Mouse (Mus musculus): ENCODE measurements around the gene Cyp2d22.
"Not testable (repeated sequence)": the region's sequence is repeated elsewhere in the genome, so short reads cannot be mapped to it uniquely, and the experiment has no call there.

Cyp2d22 gene

DNA sequence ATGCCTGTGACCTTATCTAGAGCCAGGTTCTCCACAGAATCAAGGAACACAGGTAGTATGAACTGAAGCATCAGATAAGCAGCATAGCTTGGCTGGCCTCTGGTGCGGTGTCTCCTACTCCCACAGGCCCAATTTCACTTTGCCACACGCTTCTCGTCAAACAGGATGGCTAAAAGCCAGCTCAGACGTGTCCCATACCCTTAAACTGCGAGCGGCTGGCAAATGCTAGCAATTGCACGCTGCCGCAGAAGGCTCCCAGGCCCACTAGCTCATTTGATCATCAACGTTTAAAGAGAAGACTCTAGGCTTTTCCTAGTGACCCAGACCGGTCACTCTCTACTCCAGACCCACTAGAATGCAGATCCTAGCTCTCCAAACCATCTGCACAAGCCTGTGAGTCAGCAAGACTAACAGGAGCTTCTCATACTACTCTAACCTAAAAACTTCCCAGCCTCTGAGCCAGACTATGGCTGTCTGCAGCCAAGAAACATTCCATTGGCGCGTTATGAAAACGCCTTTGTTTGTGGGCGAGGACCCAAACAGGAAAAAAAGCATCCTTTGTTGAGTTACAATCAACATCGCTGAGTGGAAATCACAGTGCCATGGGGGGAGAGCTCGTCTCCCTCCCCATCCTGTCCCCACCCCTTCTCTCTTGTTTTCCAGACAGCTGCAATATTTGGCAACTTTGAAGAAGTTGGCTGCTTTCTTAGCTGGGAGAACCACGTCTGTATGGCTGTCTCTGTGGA, 3.5 kb downstream of the Cyp2d22 start:
- in situ Hi-C loops (cut with MboI) = no loop called here

- in situ Hi-C loops (cut with MboI) = no loop called here
These were observed 4.2 kb downstream of the Cyp2d22 start for GRCm38 (mm10) chr15:82375855-82376254.

- in situ Hi-C loops (cut with MboI) = no loop called here
These were observed 5.6 kb downstream of the Cyp2d22 start for GRCm38 (mm10) chr15:82374437-82374836.

DNA sequence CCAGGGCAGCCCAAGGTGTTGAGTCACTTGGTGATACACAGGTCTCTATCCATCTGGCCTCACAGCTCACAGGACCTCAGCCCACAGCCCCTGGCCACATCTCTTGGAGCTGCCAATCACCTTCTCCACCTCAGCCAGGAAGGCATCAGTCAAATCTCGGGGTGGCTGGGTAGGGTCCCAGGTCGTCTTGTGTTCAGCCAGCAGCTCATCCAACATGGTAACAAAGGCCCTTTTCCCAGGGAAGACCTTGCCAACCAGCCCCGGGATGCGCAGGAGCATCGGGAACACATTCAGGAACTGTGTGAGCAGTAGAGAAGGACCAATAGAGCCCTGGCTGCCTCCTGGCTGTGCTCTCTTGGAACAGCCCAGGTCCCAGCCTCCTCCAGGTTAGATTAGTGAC, 7.1 kb downstream of the Cyp2d22 start:
- in situ Hi-C loops (cut with MboI) = no loop called here

DNA sequence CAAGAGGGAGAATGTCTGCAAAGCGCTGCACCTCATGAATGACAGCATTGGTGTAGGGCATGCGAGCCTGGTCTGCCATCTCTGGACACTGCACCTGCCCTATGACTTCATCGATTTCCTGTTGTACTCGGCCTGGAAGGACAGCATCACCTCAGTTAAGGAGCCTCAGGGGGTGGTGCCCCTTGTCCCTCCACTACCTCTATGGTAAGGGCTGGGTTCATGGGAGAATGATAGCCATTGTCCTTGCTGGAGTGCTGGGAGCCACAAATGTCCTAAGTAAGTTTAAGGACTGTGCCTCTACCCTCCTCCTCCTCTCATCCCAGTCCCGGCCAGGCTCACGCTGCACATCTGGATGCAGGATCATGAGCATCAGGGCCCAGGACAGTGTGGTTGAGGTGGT, 7.6 kb downstream of the Cyp2d22 start:
- in situ Hi-C loops (cut with MboI) = no loop called here

GRCm38 (mm10) chr15:82368851-82369250, 11.2 kb downstream of the Cyp2d22 start:
- in situ Hi-C loops (cut with MboI) = no loop called here

- in situ Hi-C loops (cut with MboI) = no loop called here
These were observed 11.9 kb downstream of the Cyp2d22 start for GRCm38 (mm10) chr15:82368146-82368545.

GRCm38 (mm10) chr15:82364561-82364960, 15.5 kb downstream of the Cyp2d22 start:
- in situ Hi-C loops (cut with MboI) = not testable (repeated sequence)

DNA sequence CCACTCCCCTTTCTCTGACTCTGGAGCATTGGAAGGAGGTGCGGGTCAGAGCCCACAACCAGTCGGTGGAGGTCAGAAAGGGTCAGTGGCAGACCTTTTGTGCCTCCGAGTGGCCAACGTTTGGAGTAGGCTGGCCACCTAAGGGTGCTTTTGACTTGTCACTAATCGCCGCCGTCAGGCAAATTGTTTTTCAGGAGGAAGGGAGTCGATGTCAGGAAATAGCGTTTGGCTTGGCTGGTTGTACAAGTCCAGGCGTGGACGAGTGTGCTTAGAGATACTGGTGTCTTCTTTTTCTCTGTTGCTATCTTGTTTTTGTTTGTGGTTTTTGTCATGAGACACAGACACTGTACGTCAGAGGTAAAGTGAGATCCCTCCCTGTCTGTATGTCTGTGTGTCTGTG, 16.3 kb downstream of the Cyp2d22 start:
- in situ Hi-C loops (cut with MboI) = not testable (repeated sequence)

GRCm38 (mm10) chr15:82362234-82362633, 17.8 kb downstream of the Cyp2d22 start:
- in situ Hi-C loops (cut with MboI) = no loop called here

- in situ Hi-C loops (cut with MboI) = no loop called here
These were observed 18.5 kb downstream of the Cyp2d22 start for GRCm38 (mm10) chr15:82361459-82362018.

DNA sequence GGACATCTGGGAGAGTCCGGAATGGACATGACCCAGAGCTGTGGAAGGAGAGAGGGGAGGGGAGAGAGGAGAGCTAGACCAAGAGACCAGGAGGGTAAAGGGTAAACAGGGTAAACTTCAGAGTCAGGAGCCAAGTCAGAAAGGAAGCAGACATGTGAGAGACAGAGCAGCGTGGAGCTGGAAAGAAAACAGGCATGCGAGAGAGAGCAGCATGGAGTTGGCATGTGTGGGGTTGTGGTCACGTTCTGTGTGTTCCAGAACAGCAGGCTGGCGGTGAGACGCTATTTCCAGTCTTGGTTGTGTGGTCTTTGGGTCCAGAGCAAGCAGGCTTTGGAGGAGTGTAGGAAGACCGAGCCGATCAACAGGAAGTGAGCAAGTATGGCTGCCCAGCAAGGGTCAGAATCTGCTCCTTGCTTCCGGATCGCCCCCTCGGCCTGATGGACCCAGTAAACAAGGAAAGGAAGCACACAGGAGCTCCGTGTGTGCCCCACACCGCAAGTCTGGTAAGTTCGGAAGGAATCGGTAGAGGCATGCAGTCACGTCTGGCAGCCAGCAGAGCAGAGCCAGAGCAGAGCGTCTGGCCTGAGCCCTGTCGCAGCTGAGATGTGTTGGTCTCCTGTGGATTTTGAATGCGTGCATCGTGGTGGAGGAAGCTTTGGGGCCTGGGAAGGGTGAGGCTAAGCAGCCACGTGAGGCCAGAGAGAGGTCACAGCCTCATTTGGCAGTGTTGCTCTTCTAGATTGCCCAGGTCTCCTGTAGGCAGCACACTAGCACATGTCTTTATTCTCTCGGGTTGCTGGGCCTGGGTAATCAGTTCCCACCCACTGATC, 21.4 kb downstream of the Cyp2d22 start:
- in situ Hi-C loops (cut with MboI) = no loop called here

GRCm38 (mm10) chr15:82354126-82354945, 25.7 kb downstream of the Cyp2d22 start, which contains the start of gene Ndufa6:
Ndufa6 (minus strand) TSS chr15:82354322.
- in situ Hi-C loops (cut with MboI) = no loop called here

GRCm38 (mm10) chr15:82353745-82354113, 26.3 kb downstream of the Cyp2d22 start:
- in situ Hi-C loops (cut with MboI) = no loop called here

- in situ Hi-C loops (cut with MboI) = no loop called here
These were observed 26.8 kb downstream of the Cyp2d22 start for GRCm38 (mm10) chr15:82353078-82353744.

- in situ Hi-C loops (cut with MboI) = no loop called here
These were observed 28.6 kb downstream of the Cyp2d22 start for GRCm38 (mm10) chr15:82351480-82351879.

DNA sequence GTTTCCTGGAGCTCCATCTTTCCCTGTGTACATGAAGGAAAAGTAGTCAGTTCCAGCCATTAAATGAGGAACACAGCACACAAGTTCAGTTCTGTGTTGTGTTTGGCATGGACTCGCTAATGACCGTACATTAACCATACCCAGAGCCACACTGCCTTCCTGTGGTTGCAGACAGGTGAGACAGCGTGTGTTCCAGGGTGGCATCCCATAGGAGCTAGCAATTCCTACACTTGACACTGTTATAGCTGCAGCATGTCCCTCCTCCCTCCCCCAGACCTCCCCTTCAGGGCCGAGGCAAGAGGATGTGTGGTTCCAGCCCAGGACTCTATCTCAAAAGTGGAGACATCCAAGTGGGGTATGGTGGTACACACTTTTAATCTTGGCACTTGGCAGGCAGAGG, 29.7 kb downstream of the Cyp2d22 start:
- in situ Hi-C loops (cut with MboI) = no loop called here

GRCm38 (mm10) chr15:82348999-82349341, 31.1 kb downstream of the Cyp2d22 start:
- in situ Hi-C loops (cut with MboI) = no loop called here

GRCm38 (mm10) chr15:82348258-82348998, 31.6 kb downstream of the Cyp2d22 start:
- in situ Hi-C loops (cut with MboI) = no loop called here

DNA sequence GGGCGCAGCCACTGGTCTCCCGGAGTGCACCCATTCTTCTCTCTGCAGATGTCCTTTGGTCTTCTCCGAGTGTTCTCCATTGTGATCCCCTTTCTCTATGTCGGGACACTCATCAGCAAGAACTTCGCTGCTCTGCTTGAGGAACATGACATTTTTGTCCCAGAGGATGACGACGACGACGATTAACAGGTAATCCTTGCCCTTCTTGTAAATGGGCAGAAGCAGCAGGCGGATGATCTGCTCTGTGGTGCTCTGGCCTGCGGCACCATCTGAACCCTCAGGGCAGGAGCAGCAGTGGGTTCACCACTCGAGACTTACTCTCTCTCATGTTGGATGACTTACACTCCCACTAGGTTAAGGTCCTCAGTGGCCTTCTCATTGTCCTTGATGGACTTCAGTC, 32.2 kb downstream of the Cyp2d22 start:
- in situ Hi-C loops (cut with MboI) = no loop called here

GRCm38 (mm10) chr15:82347303-82347676, 32.8 kb downstream of the Cyp2d22 start:
- in situ Hi-C loops (cut with MboI) = no loop called here

Measured in mature B cell (primary cell).